Mouse (Mus musculus) left cerebral cortex, adult 11 months (tissue): ENCODE data around the gene Prkar2a.

Experiments
- DNase-seq: peaks from one replicate; pipeline ENCODE4 v3.0.0; 2022; ENCODE audit warnings: low spot score

Prkar2a gene

GRCm38 (mm10) chr9:108796351-108796981 lies 107.4 kb downstream of the Prkar2a start:
- no peak for DNase-seq

- DNase-seq: no peak
Measured at GRCm38 (mm10) chr9:108797477-108797876, 108.4 kb downstream of the Prkar2a start.

GRCm38 (mm10) chr9:108798508-108799075 lies 109.5 kb downstream of the Prkar2a start:
- no peak for DNase-seq

- no peak for DNase-seq
Measured at GRCm38 (mm10) chr9:108799564-108799963, 110.5 kb downstream of the Prkar2a start.
